Mouse (Mus musculus) thymus, adult 2 months (tissue): ENCODE measurements around the gene Adgrl1. TPM values are rescaled to one million over a fixed set of nuclear protein-coding genes. Genes with fewer than 3 reads are reported as not detected.
A peak's percentile ranks its signal among the peaks of the same experiment; 100 is the strongest.

Experiments used
- DNase-seq: peaks from one replicate; pipeline ENCODE4 v3.0.0; 2021
- H3K27ac ChIP-seq: fragments of 200-500 bp; 2 replicates; pipeline ENCODE4 v1.5.1; 2012; ENCODE audit warnings: low read length, control low read depth; ENCODE audit not compliant: control insufficient read depth, insufficient read depth
- H3K27me3 ChIP-seq: fragments of 200-500 bp; 2 replicates; pipeline ENCODE4 v1.6.1; 2012; ENCODE audit warnings: mild to moderate bottlenecking, low read length, moderate library complexity, mixed read lengths; ENCODE audit not compliant: control insufficient read depth, insufficient read depth
- H3K36me3 ChIP-seq: fragments of 200-500 bp; 2 replicates; pipeline ENCODE4 v1.6.1; 2012; ENCODE audit warnings: mild to moderate bottlenecking, low read length, moderate library complexity; ENCODE audit not compliant: control insufficient read depth, insufficient read depth
- H3K4me1 ChIP-seq: fragments of 200-500 bp; replicated peaks from 2 replicates; pipeline ENCODE4 v1.6.1; 2012; ENCODE audit warnings: low read length; ENCODE audit not compliant: control insufficient read depth, insufficient read depth
- H3K4me3 ChIP-seq: fragments of 200-500 bp; 2 replicates; pipeline ENCODE4 v1.5.1; 2012; ENCODE audit warnings: mild to moderate bottlenecking, low read length, control low read depth, moderate library complexity; ENCODE audit not compliant: control insufficient read depth, insufficient read depth
- CTCF ChIP-seq: fragments of 200-500 bp; IDR thresholded peaks from 2 replicates; pipeline ENCODE4 v1.5.1; 2012; ENCODE audit warnings: mild to moderate bottlenecking, control low read depth, low read length, moderate library complexity, borderline replicate concordance; ENCODE audit not compliant: control insufficient read depth, poor library complexity, insufficient read depth; ENCODE audit errors: extremely low read depth
- POLR2A ChIP-seq: fragments of 200-500 bp; IDR thresholded peaks from 2 replicates; pipeline ENCODE4 v1.6.1; 2012; ENCODE audit warnings: mild to moderate bottlenecking, low read length, control low read depth, moderate library complexity; ENCODE audit not compliant: control insufficient read depth, poor library complexity, insufficient read depth; ENCODE audit errors: extremely low read depth
- WGBS: fragments of 180-500 bp; shearing (Covaris S2); methylation state at CpG from one replicate; pipeline ENCODE4 v1.1.7; 2018; 5-methylcytosine and 5-hydroxymethylcytosine counted together
- polyA plus RNA-seq: library from polyadenylated mRNA; depleted of rRNA; stranded (reverse); fragments of >200 nt; gene quantifications from 2 replicates; pipeline ENCODE4 v1.2.3, GENCODE M21; 2012

Gene Adgrl1
- polyA plus RNA-seq, 1 experiment, result 170 TPM

GRCm38 (mm10) chr8:83893915-83894314 lies 6.0 kb upstream of the Adgrl1 start:
- H3K4me1 ChIP-seq, result peaks cover 2% of the 10 kb centered on the region; the same call in 1 of the 2 replicates
- no peaks in the 10 kb centered on the region for H3K27me3 ChIP-seq
- H3K36me3 ChIP-seq, result no peaks in the 10 kb centered on the region
- DNase-seq, result peak; percentile 83
- no peak overlapping the region for H3K4me3 ChIP-seq
- 2% methylated on average over 5 of the region's 5 CpGs for WGBS
- no peak overlapping the region for H3K27ac ChIP-seq
- no peak for TF ChIP-seq POLR2A
- peak; percentile 93 for TF ChIP-seq CTCF

- TF ChIP-seq CTCF, result peak; percentile 53; the same call in 1 of the 2 replicates
- TF ChIP-seq POLR2A, result no peak
- H3K4me1 ChIP-seq, result peaks cover 5% of the 10 kb centered on the region
Observed at GRCm38 (mm10) chr8:83895894-83896293, 4.0 kb upstream of the Adgrl1 start.

DNA sequence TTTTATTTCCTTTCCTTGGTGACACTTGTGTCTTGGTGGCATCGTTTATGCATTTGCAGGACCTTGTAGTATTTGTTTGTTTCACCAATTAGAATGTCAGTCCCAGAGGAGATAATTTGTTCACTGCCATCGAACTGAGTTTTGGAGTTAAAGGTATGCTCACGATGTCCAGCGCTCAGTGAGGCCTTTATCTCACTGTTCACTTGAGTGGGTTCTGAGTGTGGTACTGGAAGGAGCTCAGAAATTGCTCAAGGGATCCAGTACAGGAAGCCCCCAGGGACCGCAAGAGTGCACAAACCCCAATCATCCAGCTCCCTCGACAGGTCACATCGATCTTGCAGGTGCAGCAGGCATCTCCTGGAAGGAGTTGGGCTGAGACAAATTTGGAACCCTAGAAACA lies 3.4 kb upstream of the Adgrl1 start:
- no peak for DNase-seq
- Histone ChIP-seq H3K4me3 (no peak overlapping the region), H3K27me3 (no peaks in the 10 kb centered on the region), H3K4me1 (peaks cover 11% of the 10 kb centered on the region), H3K36me3 (no peaks in the 10 kb centered on the region), H3K27ac (no peak overlapping the region)
- 93% methylated on average over 7 of the region's 7 CpGs for WGBS
- no peak for TF ChIP-seq CTCF

More at GRCm38 (mm10) chr8:83895894-83896293, 4.0 kb upstream of the Adgrl1 start:
- 3% methylated on average over 5 of the region's 5 CpGs for WGBS
- DNase-seq, result peak; percentile 44
- Histone ChIP-seq H3K36me3 (no peaks in the 10 kb centered on the region), H3K4me3 (no peak overlapping the region), H3K27ac (no peak overlapping the region), H3K27me3 (no peaks in the 10 kb centered on the region)

GRCm38 (mm10) chr8:83897211-83897610 lies 2.7 kb upstream of the Adgrl1 start:
- TF ChIP-seq CTCF, result peak; percentile 73
- no peak for TF ChIP-seq POLR2A
- peak; percentile 57 for DNase-seq
- Histone ChIP-seq H3K4me3 (no peak overlapping the region), H3K27me3 (no peaks in the 10 kb centered on the region), H3K27ac (no peak overlapping the region), H3K4me1 (peaks cover 17% of the 10 kb centered on the region), H3K36me3 (no peaks in the 10 kb centered on the region)
- WGBS, result 9% methylated on average over 26 of the region's 26 CpGs

GRCm38 (mm10) chr8:83898456-83898855 lies 1.4 kb upstream of the Adgrl1 start:
- Histone ChIP-seq H3K36me3 (no peaks in the 10 kb centered on the region), H3K4me3 (no peak overlapping the region), H3K27ac (no peak overlapping the region), H3K4me1 (peaks cover 24% of the 10 kb centered on the region), H3K27me3 (no peaks in the 10 kb centered on the region)
- DNase-seq, result no peak
- 43% methylated on average over 10 of the region's 10 CpGs for WGBS
- no peak for TF ChIP-seq CTCF
- no peak for TF ChIP-seq POLR2A

DNA sequence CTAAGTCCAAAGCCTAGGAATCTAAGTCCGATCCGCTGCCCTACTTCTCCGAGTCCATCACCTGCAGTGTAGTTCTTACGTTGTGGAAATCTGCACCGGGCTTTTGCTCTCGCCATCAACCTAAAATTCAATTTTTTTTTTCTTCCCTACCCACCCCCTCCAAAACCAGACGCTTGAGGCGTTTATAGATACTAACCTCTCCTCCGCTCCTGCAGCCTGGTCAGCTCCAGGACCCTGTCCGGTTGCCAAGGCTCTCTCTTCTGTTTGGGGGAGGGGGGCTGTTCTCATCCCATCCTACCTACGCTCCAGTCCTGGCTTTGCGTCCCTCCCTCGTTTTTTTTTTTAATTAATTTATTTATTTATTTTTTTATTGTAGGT lies 931 bp upstream of the Adgrl1 start:
- WGBS, result 2% methylated on average over 13 of the region's 13 CpGs
- H3K27me3 ChIP-seq, result no peaks in the 10 kb centered on the region
- H3K4me1 ChIP-seq, result peaks cover 24% of the 10 kb centered on the region
- peak; percentile 37 for DNase-seq
- peak overlapping the region; percentile 50 for H3K4me3 ChIP-seq
- no peaks in the 10 kb centered on the region for H3K36me3 ChIP-seq
- no peak overlapping the region for H3K27ac ChIP-seq
- TF ChIP-seq CTCF (no peak), POLR2A (no peak)
